Mouse (Mus musculus) liver, embryonic 11.5 days (tissue): ENCODE results near the gene Klrb1f. TPM values are rescaled to one million over a fixed set of nuclear protein-coding genes. Genes with fewer than 3 reads are reported as not detected.

Experiments
- ATAC-seq: fragments of 200-750 bp; cut with Nextera tagmentation; replicated peaks from 2 replicates; pipeline ENCODE4 v1.8.0; 2017; ENCODE audit warnings: moderate number of reproducible peaks, mild to moderate bottlenecking, moderate TSS enrichment, moderate library complexity; ENCODE audit not compliant: low FRiP score
- DNase-seq: peaks from one replicate; pipeline ENCODE4 v3.0.0-alpha.2; 2017; ENCODE audit warnings: low spot score
- H3K27ac ChIP-seq: fragments of 300-500 bp; sonication (generic); 2 replicates; pipeline ENCODE4 v1.5.1; 2014; ENCODE audit warnings: mild to moderate bottlenecking, low read depth, low read length, control low read depth
- H3K27me3 ChIP-seq: fragments of 300-500 bp; sonication (generic); replicated peaks from 2 replicates; pipeline ENCODE4 v1.6.1; 2014; ENCODE audit warnings: low read length, mixed read lengths; ENCODE audit not compliant: control insufficient read depth, insufficient read depth
- H3K36me3 ChIP-seq: fragments of 300-500 bp; sonication (generic); 2 replicates; pipeline ENCODE4 v1.6.1; 2014; ENCODE audit warnings: mild to moderate bottlenecking, low read length, moderate library complexity, mixed read lengths; ENCODE audit not compliant: control insufficient read depth, insufficient read depth
- H3K4me1 ChIP-seq: fragments of 300-500 bp; sonication (generic); replicated peaks from 2 replicates; pipeline ENCODE4 v1.6.1; 2014; ENCODE audit warnings: low read length, mixed read lengths; ENCODE audit not compliant: control insufficient read depth, insufficient read depth
- H3K4me2 ChIP-seq: fragments of 300-500 bp; sonication (generic); 2 replicates; pipeline ENCODE4 v1.6.1; 2014; ENCODE audit warnings: mild to moderate bottlenecking, control low read depth, moderate library complexity
- H3K4me3 ChIP-seq: fragments of 300-500 bp; sonication (generic); 2 replicates; pipeline ENCODE4 v1.5.1; 2014; ENCODE audit warnings: low read depth, low read length, control low read depth
- H3K9ac ChIP-seq: fragments of 300-500 bp; sonication (generic); 2 replicates; pipeline ENCODE4 v1.6.1; 2014; ENCODE audit warnings: low read depth, low read length, control low read depth
- H3K9me3 ChIP-seq: fragments of 300-500 bp; sonication (generic); 2 replicates; pipeline ENCODE4 v1.6.1; 2016; ENCODE audit warnings: low read length, inconsistent platforms, mixed read lengths; ENCODE audit not compliant: control insufficient read depth
- WGBS: fragments of 180-500 bp; shearing (Covaris S2); extraction: QIAGEN DNeasy Blood & Tissue Kit; methylation state at CpG from one replicate; pipeline ENCODE4 v1.1.7; 2014; 5-methylcytosine and 5-hydroxymethylcytosine counted together
- polyA plus RNA-seq: library from polyadenylated mRNA; unstranded; fragments of >200 nt; fragmentation: Nextera tagmentation; extraction: Ambion mirVana; gene quantifications from 2 replicates; pipeline ENCODE4 v1.2.1, GENCODE M21; 2014

Gene Klrb1f
- polyA plus RNA-seq, 1 experiment from 2014 or later, result 0.51 TPM

GRCm38 (mm10) chr6:129036890-129037463 is 8.7 kb upstream of the Klrb1f start:
- Histone ChIP-seq H3K9ac (no peak overlapping the region), H3K27me3 (no peaks in the 10 kb centered on the region), H3K9me3 (no peaks in the 10 kb centered on the region), H3K4me1 (no peaks in the 10 kb centered on the region), H3K4me3 (no peak overlapping the region), H3K36me3 (no peaks in the 10 kb centered on the region), H3K4me2 (no peak overlapping the region), H3K27ac (no peak overlapping the region)
- WGBS, result 30% methylated on average over 2 of the region's 2 CpGs
- ATAC-seq, result no peak
- DNase-seq, result no peak

GRCm38 (mm10) chr6:129041470-129041869 is 4.2 kb upstream of the Klrb1f start:
- no peaks in the 10 kb centered on the region for H3K9me3 ChIP-seq
- no peaks in the 10 kb centered on the region for H3K4me1 ChIP-seq
- H3K9ac ChIP-seq, result no peak overlapping the region
- no peak overlapping the region for H3K4me3 ChIP-seq
- H3K4me2 ChIP-seq, result no peak overlapping the region
- DNase-seq (no peak), ATAC-seq (peak; percentile 8; the same call in 1 of the 2 replicates)
- no peak overlapping the region for H3K27ac ChIP-seq
- WGBS, result 87% methylated on average over 2 of the region's 2 CpGs
- no peaks in the 10 kb centered on the region for H3K36me3 ChIP-seq
- no peaks in the 10 kb centered on the region for H3K27me3 ChIP-seq

- Histone ChIP-seq H3K4me2 (no peak overlapping the region), H3K9me3 (no peaks in the 10 kb centered on the region), H3K9ac (no peak overlapping the region), H3K27ac (no peak overlapping the region), H3K4me1 (no peaks in the 10 kb centered on the region), H3K27me3 (no peaks in the 10 kb centered on the region), H3K4me3 (no peak overlapping the region), H3K36me3 (no peaks in the 10 kb centered on the region)
- ATAC-seq, result no peak
- no peak for DNase-seq
Observed at GRCm38 (mm10) chr6:129042470-129042869, 3.2 kb upstream of the Klrb1f start.

- no peaks in the 10 kb centered on the region for H3K27me3 ChIP-seq
- H3K4me2 ChIP-seq, result peak overlapping the region; percentile 29; the same call in 1 of the 2 replicates
- ATAC-seq (no peak; the same call in 1 of the 2 replicates), DNase-seq (no peak)
- no peak overlapping the region for H3K9ac ChIP-seq
- H3K36me3 ChIP-seq, result no peaks in the 10 kb centered on the region
- 35% methylated on average over 4 of the region's 4 CpGs for WGBS
- H3K9me3 ChIP-seq, result no peaks in the 10 kb centered on the region
- no peak overlapping the region for H3K4me3 ChIP-seq
- no peak overlapping the region for H3K27ac ChIP-seq
- H3K4me1 ChIP-seq, result peaks cover 5% of the 10 kb centered on the region
Observed at GRCm38 (mm10) chr6:129048381-129048780, 2.7 kb downstream of the Klrb1f start.

GRCm38 (mm10) chr6:129048857-129049473 is 3.3 kb downstream of the Klrb1f start:
- ATAC-seq, result peak; percentile 83
- Histone ChIP-seq H3K4me2 (peak overlapping the region; percentile 70), H3K27ac (no peak overlapping the region), H3K9me3 (no peaks in the 10 kb centered on the region), H3K27me3 (no peaks in the 10 kb centered on the region), H3K36me3 (no peaks in the 10 kb centered on the region), H3K4me3 (peak overlapping the region; percentile 50), H3K4me1 (peaks cover 5% of the 10 kb centered on the region), H3K9ac (peak overlapping the region; percentile 61)
- peak; percentile 62 for DNase-seq
- under 1% methylated on average over 13 of the region's 13 CpGs for WGBS

GRCm38 (mm10) chr6:129049596-129050251 is 4.0 kb downstream of the Klrb1f start:
- 1% methylated on average over 8 of the region's 8 CpGs for WGBS
- H3K36me3 ChIP-seq, result no peaks in the 10 kb centered on the region
- no peak for DNase-seq
- peak overlapping the region; percentile 60 for H3K4me2 ChIP-seq
- no peaks in the 10 kb centered on the region for H3K9me3 ChIP-seq
- peak overlapping the region; percentile 33; the same call in 1 of the 2 replicates for H3K4me3 ChIP-seq
- ATAC-seq, result peak; percentile 59
- no peak overlapping the region for H3K27ac ChIP-seq
- no peak overlapping the region for H3K9ac ChIP-seq
- peaks cover 5% of the 10 kb centered on the region for H3K4me1 ChIP-seq
- no peaks in the 10 kb centered on the region for H3K27me3 ChIP-seq

GRCm38 (mm10) chr6:129051086-129051485 is 5.4 kb downstream of the Klrb1f start:
- Histone ChIP-seq H3K36me3 (no peaks in the 10 kb centered on the region), H3K9me3 (no peaks in the 10 kb centered on the region), H3K4me2 (no peak overlapping the region), H3K27ac (no peak overlapping the region), H3K4me3 (no peak overlapping the region), H3K4me1 (peaks cover 5% of the 10 kb centered on the region), H3K27me3 (no peaks in the 10 kb centered on the region), H3K9ac (no peak overlapping the region)
- WGBS, result 50% methylated on average over 3 of the region's 3 CpGs
- DNase-seq (no peak), ATAC-seq (no peak)

- peaks cover 5% of the 10 kb centered on the region for H3K4me1 ChIP-seq
- H3K4me2 ChIP-seq, result no peak overlapping the region
- H3K27me3 ChIP-seq, result no peaks in the 10 kb centered on the region
- H3K36me3 ChIP-seq, result no peaks in the 10 kb centered on the region
- no peaks in the 10 kb centered on the region for H3K9me3 ChIP-seq
- H3K9ac ChIP-seq, result no peak overlapping the region
- no peak for DNase-seq
- no peak overlapping the region for H3K27ac ChIP-seq
- 79% methylated on average over 5 of the region's 5 CpGs for WGBS
- H3K4me3 ChIP-seq, result no peak overlapping the region
- no peak for ATAC-seq
Observed at GRCm38 (mm10) chr6:129051731-129052130, 6.0 kb downstream of the Klrb1f start.

GRCm38 (mm10) chr6:129056237-129056636 is 10.5 kb downstream of the Klrb1f start:
- WGBS, result 77% methylated on average over 3 of the region's 3 CpGs
- no peak overlapping the region for H3K9ac ChIP-seq

More at GRCm38 (mm10) chr6:129056237-129056636, 10.5 kb downstream of the Klrb1f start:
- Histone ChIP-seq H3K36me3 (no peaks in the 10 kb centered on the region), H3K4me1 (no peaks in the 10 kb centered on the region), H3K4me3 (no peak overlapping the region), H3K9me3 (no peaks in the 10 kb centered on the region), H3K4me2 (no peak overlapping the region), H3K27me3 (no peaks in the 10 kb centered on the region), H3K27ac (no peak overlapping the region)
- DNase-seq (no peak), ATAC-seq (no peak)
